Mouse (Mus musculus) kidney, adult 8-10 months (tissue): ENCODE data around the gene Rab31.
A peak's percentile ranks its signal among the peaks of the same experiment; 100 is the strongest.

Source experiments
- DNase-seq, 2 experiments: peaks; one replicate each; pipeline ENCODE4 v3.0.0; 2022

Rab31 gene

GRCm38 (mm10) chr17:65771951-65772934, at the start of gene Rab31:
Gene Rab31 (minus strand): TSS chr17:65772752.
- peak; percentile 77 to 84 for DNase-seq

GRCm38 (mm10) chr17:65820197-65820596, 47.6 kb upstream of the Rab31 start:
- no peak for DNase-seq

DNA sequence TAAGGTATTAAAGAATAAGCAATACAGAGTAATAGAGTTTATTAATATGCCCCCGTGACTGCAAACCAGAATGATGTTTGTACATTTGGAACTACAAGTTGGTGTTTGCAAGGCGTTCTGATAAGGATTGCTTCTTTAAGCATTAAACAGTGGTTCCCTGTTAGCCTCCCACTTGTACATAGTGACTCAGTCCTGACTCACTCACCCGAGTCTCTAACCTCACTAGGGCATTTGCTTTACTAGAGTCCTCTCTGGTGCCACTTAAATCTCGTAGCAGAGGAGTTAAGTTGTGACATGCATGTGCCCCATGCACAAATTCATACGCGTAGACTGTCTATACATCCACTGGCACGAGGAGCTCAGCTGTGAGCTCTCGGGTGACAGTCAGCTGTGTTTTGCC, 41.2 kb upstream of the Rab31 start:
- DNase-seq, result no peak

GRCm38 (mm10) chr17:65811032-65811431, 38.5 kb upstream of the Rab31 start:
- DNase-seq, result no peak

GRCm38 (mm10) chr17:65806416-65806815, 33.9 kb upstream of the Rab31 start:
- no peak for DNase-seq

DNA sequence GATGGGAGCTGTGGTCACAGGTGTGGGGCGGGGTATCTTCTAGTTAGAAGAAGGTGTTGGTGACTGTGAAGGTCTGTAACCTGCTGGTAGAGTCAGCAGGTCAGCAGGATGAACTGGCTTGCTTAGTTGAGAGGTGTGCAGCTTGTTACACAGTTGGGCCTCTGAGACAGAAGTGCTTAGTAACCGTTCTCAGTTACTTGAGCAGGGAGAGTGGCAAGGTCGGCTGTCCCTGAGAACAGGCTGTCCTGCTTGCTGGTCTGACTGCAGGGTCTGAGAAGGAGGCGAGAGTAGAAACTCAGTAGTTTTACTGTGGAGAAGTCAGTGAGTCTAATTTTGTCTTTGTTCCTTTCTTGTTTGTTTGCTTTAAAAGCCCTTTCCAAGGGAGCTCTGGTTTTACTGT, 33.4 kb upstream of the Rab31 start:
- DNase-seq, result no peak

- DNase-seq, result no peak
Observed at GRCm38 (mm10) chr17:65802026-65802425, 29.5 kb upstream of the Rab31 start.

- DNase-seq, result no peak
Observed at GRCm38 (mm10) chr17:65800451-65800850, 27.9 kb upstream of the Rab31 start.

DNA sequence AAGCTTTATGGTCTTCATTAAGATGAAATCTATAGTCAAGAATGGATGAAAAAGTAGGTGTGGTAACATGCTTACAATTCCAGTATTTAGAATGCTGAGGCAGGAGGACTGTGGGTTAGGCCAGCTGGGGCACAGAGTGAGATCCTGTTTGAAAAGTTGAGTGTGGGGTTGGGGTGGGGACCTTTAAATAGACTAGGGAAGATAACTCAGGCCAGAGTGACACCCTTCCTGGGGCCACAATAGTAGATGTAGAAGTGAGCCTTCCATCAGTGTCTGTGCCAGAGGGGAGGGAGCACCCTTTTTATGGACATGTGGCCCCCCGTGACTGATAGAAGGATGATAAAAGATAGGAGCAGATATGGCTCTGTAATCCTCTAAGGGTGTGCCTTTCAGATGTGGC, 26.8 kb upstream of the Rab31 start:
- DNase-seq, result no peak

- DNase-seq, result no peak
Observed at GRCm38 (mm10) chr17:65798446-65798845, 25.9 kb upstream of the Rab31 start.

- no peak for DNase-seq
Observed at GRCm38 (mm10) chr17:65796056-65796455, 23.5 kb upstream of the Rab31 start.

DNA sequence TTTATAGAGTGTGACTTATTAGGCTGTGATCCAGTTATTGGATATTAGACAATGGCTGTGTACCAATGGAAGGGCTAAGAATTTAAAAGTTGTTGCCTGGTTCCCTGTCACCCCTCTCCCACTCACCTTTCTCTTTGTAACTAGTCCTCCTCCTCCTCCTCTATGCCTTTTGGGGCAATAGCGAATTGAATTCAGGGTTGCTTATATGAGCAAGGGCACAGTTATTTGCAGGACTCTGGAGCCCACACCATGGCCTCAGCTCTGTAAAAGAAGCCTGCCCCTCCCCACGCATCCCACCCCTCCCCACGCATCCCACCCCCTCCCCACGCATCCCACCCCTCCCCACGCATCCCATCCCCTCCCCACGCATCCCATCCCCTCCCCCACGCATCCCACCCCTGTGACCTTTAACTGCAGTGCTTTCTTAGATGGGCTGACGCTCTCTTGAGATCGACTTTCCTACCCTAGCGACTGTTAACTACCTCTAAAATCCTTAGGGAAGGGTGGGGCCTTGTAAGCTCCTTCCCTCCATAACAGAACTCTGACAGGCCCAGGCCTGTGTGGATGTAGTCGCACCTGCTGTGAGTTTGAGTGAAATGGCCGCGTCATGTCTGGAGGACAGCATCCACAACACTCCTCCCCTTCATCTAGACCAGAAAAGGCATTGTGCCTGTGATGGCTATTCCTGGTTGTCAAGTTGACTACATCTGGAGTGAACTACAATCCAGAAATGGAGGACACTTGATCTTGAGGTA, 21.7 kb upstream of the Rab31 start:
- DNase-seq, result no peak

- peak in 1 of 2 experiments; percentile 41 for DNase-seq
Observed at GRCm38 (mm10) chr17:65793307-65793930, 20.9 kb upstream of the Rab31 start.

DNA sequence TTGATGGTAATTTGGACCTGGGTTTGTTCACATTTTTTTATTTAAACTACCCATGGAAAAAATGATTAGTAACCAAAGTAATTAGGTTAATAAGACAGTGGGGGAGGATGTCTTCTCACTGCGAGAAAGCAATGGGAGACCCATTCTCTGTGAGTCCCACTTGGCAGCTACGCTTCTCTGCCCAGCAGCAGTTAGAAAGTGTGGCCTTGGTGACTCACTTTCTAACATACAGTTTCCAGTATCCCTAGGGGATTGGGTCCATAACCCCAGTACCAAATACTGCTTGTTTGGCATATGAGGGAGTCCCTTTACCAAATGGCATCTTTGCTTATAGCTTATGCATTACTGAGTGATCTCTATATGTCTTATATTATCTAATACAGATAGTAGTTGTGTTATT, 18.6 kb upstream of the Rab31 start:
- DNase-seq, result no peak

- DNase-seq, result no peak
Observed at GRCm38 (mm10) chr17:65789576-65789975, 17.0 kb upstream of the Rab31 start.

DNA sequence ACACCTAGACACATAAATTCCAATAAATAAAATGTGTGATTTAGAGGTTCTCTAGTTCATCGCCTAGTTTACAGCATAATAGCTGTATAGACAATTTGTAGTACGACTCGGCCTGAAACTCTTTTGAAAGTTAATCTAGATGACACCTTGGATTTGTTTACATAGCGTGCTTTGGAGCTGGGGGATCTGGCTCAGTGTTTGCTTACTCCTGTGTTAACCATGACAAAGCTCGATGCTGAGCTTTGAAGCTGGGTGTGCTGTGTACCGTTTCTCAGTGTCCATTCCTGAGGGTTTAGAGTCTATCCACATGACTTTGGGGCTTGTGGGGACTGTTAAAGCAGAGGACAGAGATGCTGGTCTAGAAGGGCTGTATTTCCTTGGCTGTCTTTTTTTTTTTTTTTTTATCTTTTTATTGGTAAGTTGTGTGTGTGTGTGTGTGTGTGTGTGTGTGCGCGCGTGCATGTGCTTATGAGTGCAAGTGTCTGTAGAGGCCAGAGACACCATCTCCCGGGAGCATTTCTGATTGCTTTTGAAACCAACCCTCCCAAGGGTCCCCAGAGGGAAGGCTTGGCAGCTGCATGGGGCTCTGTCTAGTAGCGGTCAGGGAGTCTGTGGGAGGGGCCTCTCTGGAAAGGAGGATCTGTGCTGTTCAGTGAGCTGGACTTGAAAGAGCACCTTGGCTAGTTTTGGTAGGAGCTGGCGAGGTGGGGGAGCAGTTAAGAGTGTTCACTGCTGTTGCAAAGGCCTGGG, 16.2 kb upstream of the Rab31 start:
- no peak for DNase-seq

- no peak for DNase-seq
Observed at GRCm38 (mm10) chr17:65787261-65787660, 14.7 kb upstream of the Rab31 start.

- DNase-seq, result no peak
Observed at GRCm38 (mm10) chr17:65786225-65786624, 13.7 kb upstream of the Rab31 start.

GRCm38 (mm10) chr17:65785707-65786106, 13.2 kb upstream of the Rab31 start:
- no peak for DNase-seq

DNA sequence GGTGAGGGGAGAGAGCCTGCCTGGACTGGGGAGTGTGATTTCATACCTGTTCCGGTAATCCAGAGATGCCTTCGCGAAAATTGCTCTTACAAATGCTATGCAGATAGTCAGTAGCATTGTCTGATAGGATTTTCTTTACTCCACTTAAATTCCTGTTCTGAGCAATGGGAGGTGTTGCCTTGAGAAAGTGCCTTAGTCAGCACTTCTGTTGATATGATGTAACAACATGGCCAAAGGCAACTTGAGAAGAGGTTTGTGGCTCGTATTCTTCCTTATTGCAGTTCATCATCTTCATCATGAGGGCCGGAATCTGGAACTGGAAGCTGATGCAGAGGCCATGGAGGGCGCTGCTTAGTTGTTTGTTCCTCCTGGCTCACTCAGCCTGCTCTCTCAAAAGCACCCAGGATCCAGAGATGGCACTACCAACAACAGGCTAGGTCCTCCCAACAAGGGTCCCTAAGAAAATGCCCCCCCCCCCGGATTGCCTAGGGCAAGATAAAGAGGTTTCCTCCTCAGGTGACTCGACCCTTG, 12.1 kb upstream of the Rab31 start:
- no peak for DNase-seq

DNA sequence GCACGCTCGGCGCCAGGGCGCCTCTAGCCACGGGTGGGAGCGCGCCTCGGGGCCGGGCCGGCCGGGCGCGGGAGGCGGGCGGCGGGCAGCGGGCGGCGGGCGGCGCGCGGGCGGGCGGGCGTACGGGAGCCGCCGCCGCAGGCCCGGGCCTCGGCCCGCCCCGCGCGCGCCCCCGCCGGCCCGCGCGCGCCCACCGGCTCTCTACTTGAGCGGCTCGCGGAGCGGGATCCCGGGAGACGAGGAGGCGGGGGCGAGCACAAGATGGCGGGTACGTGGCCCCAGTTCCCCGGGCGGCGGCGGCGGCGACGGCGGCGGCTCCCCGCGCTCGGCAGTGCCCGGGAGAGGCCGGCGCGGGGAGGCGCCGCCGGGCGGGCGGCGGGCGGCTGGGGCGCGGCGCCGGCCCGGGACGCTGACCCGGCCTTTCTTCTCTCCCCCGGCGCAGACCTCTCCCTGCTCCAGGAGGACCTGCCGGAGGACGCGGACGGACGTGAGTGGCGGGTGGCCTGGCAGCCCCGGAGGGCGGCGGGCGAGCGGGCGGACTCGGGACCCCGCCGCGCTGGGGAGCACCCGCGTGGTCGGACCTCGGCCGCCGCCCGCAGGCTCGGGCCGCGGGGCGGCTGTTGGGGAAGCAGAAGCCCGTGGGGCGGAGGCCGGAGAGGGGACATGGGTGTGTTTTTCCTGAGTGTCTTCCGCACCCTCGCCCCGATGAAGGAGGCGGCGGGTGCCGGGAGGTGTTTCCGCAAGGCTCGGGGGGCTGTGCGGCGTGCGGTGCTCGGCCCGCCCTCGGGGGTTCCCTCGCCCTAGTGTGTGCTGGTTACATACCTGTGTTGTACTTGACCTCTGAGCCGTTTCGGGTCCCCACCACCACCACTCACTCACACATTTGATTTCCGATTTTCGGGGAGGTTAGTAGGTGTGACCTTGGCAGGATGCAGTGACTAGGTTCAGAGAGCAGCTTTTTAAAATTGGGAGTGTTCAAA, 10.9 kb upstream of the Rab31 start:
- DNase-seq, result peak; percentile 58 to 70
